Mouse (Mus musculus): ENCODE measurements around the gene Tpgs1.

GRCm38 (mm10) chr10:79705951-79706350 is 36.8 kb downstream of the Tpgs1 start:
- TF ChIP-seq CTCF (IDR thresholded peaks at IDR 0.05; ENCODE audit: control insufficient read depth, insufficient read depth, low read length) (no peak), POLR2A (IDR thresholded peaks at IDR 0.05; ENCODE audit: borderline replicate concordance, control insufficient read depth, low read depth, low read length) (0 out of 2 replicates have a peak, but pooled peaks have one; percentile 47)
